Mouse (Mus musculus) G1E (cell line): ENCODE data around the gene Arf3.

ENCODE experiments used
- CTCF ChIP-seq: IDR thresholded peaks from 2 replicates; pipeline ENCODE4 v1.5.1; 2012; ENCODE audit warnings: low read depth, low read length, inconsistent platforms, mixed read lengths
- TAL1 ChIP-seq: conservative IDR thresholded peaks from 2 replicates; pipeline ENCODE4 v1.6.1; 2012; ENCODE audit warnings: low read depth, low read length, inconsistent platforms, mixed read lengths

GRCm38 (mm10) chr15:98742766-98743428, 20.1 kb downstream of the Arf3 start:
- TF ChIP-seq TAL1 = no peak
- no peak for TF ChIP-seq CTCF
